Mouse (Mus musculus) bone marrow, adult 2 months (tissue): ENCODE measurements around the gene Dclre1c.

ENCODE experiments used
- CTCF ChIP-seq: fragments of 200-500 bp; IDR thresholded peaks from 2 replicates; pipeline ENCODE4 v1.5.1; 2011; ENCODE audit warnings: low read length, control low read depth; ENCODE audit not compliant: control insufficient read depth, insufficient read depth
- POLR2A ChIP-seq: fragments of 200-500 bp; IDR thresholded peaks from 2 replicates; pipeline ENCODE4 v1.6.1; 2011; ENCODE audit warnings: low read depth, mild to moderate bottlenecking, control low read depth, low read length, borderline replicate concordance; ENCODE audit not compliant: control insufficient read depth

GRCm38 (mm10) chr2:3500886-3501285, 77.0 kb downstream of the Dclre1c start:
- TF ChIP-seq CTCF (no peak), POLR2A (no peak)
